Mouse (Mus musculus): ENCODE results near the gene Cfap58.

Gene Cfap58

DNA sequence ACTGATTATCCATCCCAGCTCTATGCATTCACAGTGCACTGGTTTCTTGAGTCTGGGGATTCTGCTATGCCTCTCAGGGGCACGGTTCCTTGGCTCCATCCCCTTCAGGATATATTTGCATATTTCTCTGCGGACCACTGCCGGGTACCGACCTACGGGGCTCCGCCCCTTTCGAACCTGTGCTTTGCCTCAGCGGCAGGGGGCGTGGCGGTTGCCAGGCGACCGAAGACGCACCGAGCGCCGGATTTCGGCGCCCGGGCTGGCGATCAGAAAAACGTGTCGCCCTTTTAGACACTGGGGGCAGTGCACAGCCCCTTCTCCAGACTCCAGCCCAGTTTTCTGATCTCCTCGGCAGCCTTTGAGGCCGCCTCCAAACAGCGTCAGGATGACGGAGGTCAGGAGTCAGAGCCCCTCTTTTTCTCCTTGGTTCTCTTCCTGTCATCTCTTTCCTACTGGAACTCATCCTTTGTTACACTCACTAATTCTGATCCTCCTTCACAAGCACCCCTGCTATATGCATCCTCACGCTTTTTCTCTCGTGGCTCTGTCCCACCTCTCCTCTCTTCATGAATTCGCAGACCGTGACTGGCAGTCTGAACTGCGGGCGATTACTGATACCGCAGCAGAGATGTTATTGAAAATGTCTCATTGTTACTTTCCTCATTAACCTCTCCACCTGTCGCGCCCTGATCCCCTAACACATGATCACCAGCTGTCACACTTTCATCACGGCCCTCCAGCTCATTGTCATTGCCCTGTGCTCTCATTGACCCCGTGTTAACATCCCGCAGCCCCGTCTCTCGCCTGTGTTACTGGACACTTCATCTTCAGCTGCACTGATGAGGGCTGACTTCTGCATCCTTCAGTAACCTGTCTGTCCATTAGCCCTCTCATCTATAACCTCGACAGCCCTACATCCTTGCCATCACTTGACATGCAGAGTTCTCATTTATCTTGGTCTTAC is at the start of gene Cfap58:
Gene Cfap58, plus strand, starts transcription at position 233 of the 964 bp plus-strand sequence.
- no peak for DNase-seq (ENCODE audit: low spot score in 2 of 2)

DNA sequence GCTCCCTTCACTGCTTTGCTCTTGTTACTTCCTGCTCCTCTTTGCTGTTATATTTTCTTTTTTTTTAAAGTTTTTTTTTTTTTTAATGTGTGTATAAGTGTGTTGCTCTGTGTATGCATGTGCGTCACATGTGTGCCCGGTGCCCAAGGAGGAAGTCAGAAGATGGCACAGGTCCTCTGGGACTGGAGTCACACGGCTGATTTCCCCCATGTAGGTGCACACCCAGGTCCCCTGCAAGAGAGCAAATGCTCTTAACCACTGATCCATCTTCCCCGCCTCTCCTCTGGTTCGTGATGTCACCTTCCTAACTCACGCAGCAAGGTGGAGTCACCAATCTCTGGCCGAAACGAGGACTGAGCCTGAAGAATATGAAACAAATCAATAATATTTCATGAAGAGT is 49.4 kb upstream of the Cfap58 start:
- no peak for DNase-seq (ENCODE audit: low spot score in 2 of 2)

DNA sequence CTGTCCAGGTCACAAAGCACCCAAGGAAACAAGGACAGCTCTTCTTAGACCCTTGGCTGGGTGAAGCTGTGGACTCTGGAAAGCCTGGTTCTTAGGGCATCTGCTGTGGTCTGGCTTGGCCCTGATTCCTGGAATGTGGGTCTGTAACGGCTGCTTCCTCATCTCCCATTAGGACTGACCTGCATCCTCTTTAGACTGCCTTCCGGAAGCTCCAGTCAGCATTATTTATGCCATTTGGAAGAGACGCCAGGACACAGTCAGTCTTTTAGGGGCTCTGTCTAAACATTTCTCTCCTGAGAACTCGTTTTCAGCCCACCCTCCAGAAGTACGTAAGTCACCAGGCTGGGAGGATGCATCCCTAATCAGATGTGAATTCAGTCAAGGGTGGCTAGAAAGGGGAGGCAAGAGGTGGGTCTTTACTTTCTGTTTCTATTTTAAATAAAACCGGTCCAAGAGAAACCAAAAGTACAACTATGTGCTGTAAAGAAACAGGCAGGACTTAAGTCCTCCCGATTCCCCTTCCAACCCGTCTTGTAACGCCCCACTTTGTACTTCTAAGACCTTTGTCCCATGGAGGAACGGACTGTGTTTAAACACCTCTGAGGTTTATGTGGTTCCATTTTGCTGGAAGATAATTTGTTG is 46.9 kb upstream of the Cfap58 start:
- DNase-seq (ENCODE audit: low spot score in 2 of 2): no peak

DNA sequence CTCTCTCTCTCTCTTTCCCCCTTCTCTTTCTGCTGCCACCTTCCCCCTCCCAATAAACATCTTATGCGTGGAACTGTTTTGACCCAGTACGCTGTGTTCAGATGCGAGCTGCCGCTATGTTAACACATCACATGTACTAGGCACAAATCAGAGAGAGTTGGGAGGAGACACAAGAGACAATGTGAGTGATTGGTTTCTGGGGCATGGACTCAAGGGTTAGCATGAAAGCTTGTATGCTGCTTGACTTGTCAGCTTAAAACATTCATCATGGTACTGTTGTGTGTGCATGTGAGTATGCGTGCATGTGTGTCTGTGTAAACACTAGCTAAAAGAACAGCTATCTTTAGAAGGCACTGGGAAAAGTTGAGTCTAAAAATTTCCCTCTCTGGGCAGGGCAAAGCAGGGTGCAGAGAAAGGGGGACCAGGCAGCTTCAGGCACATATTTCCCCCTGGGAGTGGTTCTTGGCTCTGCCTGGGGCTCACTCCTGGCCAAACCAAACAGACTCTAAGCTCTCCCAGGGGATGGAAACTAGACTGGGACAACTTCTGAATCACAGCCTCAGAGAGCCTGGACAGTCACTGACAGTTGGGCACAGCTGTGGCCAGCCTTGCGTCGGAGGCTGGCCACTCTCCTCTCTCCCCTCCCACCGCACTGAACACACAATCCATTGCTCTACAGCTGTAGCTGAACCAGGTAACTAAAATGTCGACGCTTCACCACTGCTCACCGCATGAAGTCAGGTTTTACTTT is 45.7 kb upstream of the Cfap58 start:
- no peak for DNase-seq (ENCODE audit: low spot score in 2 of 2)

DNA sequence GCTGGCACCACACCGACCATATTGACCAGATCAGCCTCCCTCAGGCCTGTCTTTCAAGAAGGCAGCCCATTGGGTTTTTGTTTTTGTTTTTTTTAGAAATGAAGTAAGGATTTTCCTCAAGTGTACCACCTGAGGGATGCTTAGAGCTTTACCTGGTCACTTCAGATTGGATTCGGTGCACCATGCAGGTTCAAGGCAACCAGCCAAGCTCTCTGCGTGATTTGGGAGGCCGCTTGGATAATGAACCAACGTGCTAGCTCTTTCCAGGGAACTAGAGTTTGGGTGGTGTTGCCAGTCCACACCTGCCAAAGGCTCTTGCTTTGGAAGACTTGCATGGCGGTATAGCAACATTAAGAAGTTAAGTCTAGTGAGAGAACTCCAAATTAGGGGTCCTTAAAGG is 44.4 kb upstream of the Cfap58 start:
- DNase-seq (ENCODE audit: low spot score in 2 of 2): no peak

DNA sequence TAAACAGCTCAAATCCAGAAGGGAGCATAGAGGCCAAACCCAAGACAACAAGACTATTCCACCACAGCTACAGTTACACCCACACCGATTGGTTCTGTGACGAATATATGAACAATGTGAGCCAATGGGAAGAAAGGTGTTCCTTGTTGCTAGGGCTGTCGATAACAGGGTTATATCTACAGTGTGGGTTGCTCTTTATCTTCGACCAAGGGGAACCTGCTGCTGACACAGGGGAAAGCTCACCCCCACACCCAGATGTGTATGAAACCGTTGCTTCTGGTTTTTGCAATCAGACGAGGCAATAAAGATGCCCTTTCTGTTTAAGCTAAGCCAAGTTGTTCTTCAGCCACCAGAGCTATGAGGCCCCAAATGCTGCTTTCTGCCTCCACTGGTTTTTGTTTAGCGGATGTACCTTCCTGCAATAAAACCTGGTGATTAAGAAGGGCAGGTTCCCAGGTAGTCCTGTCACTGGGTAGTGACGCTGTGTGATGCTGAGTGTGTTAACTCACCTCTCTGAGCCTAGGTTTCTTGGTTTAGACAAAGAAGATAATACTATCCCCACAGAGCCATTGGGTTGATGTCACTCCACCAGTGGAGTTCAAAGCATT is 38.9 kb upstream of the Cfap58 start:
- DNase-seq (ENCODE audit: low spot score in 2 of 2): no peak

DNA sequence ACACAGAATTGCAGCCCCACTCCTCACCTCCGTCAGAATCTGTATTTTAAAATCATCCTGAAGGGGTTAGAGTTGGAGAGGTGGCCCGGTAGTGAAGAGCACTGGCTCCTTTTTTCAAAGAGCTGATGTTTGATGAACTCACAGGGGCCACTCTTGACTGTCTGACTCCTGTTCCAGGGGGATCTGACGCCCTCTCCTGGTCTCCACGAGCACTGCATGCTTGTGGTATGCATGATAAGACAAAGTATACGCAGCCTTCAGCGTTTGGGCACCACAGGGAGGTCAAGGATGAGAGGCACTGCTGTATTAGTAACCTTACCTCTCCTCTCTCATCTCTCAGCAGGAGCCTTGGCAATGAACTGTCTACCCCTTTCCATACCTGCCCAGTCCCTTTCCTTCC is 37.5 kb upstream of the Cfap58 start:
- no peak for DNase-seq (ENCODE audit: low spot score in 2 of 2)

DNA sequence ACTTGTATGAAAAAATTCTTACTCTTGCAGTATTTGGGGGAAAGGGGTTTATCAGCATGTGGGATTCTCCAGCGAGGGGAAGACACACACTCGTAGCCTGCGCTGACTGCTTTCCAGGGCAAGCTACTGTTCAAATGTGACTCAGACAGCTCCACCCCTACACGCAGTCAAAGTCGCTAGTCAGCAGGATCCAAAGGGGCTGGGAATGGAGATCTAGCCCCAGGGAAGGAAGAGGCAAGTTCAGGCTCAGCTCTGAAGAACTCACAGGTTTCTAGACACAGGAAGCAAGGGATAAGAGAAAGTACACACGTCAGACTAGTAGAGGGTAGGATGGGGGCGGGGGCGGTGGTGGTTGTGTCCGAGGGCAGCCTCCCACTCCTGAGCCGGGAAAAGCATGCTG is 36.9 kb upstream of the Cfap58 start:
- DNase-seq (ENCODE audit: low spot score in 2 of 2): no peak

DNA sequence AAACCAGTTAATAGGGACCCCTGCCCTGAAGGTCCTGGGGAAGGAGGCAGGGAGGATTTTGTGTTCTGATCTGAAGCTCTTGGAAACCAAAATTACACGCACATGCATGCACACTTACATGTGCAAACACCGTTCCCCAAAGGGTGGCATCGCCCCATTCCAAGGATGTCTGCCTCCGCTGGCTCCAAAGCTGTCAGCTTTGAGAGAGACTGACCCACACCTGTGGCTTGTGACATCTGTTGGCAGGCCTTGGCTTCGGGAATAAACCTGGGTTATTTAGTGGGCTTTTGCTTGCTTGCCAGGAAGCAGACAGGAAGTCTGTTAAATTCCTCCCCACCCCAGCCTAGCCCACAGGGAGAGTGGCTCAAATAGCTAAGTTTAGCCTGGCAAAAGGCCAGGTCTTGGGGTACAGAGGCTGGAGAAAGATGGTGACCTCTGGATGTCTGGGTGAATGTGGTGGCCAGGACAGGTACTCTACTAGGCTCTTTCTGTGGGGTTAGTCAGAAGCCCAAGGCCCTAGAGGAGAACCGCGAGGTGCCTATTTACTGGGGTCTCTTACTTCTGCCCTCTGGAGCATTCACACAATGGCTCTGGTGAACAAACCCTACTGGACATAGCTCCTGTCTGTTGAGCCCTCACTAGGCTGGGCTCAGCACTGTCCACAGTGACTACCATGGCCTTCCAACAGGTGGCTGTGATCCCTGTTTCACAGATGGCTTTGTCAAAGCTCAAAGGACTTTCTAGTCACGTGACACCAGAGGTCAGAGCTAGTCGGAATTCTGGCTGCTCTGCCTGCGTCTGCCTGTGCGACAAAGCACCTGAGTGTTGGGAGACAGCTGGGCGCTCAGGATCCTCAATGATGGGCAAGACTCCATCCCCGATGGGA is 34.9 kb upstream of the Cfap58 start:
- no peak for DNase-seq (ENCODE audit: low spot score in 2 of 2)

DNA sequence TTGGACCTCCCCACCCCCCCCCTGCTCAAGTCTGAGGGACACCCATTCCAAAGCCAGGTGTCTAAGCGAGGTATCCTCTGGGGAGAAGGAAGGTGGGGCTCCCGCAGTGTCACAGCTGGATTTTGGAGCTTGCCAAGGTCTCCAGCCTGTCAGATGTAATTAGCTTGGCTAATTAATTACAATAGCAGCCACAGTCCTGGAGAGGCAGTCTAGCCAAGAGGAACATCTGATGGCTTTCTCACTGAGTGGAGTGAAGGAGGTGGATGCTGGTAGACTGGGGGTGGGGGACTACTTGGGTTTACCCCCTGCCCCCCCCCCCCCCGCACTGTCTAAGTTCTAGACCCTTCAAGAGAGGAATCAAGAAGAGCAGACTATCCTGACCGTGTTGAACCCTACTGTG is 33.8 kb upstream of the Cfap58 start:
- DNase-seq (ENCODE audit: low spot score in 2 of 2): no peak

DNA sequence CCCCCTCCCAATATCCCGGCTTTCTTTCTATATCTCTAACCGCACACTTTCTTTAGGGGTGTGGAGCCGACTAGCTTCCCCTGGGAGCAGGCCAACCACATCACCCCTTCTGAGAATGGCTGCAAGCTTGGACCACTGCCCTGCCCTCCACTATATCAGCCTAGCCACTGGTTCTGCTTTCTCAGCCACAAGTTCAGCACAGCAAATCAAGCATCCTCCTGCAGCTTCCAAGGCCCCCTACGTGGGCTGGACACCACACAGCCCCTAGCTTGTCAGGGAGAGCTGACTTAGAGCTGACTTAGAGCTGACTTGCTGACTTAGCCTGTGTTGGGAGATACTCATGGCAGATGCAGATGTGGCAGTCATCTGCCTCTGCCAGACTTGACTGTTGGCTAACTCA is 32.4 kb upstream of the Cfap58 start:
- DNase-seq (ENCODE audit: low spot score in 2 of 2): no peak

DNA sequence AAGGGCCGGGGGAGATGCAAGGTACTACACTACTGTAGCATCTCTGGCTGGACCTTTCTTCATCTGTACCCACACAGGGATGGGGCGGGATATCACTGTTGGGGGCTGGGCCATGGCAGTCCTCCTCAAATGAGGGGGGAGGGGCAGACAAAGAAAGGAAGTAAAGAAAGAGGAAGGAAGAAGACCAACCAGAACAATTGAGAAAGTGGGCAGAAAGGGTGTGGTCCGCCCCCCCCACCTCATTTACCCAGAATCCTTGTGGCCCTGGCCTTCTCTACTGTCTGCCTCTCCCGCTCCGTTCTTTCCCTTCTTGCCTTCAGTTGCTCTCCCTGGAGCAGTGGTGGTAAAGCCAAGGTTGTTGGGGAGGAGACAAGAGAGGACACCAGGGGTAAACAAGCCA is 31.9 kb upstream of the Cfap58 start:
- no peak for DNase-seq (ENCODE audit: low spot score in 2 of 2)

DNA sequence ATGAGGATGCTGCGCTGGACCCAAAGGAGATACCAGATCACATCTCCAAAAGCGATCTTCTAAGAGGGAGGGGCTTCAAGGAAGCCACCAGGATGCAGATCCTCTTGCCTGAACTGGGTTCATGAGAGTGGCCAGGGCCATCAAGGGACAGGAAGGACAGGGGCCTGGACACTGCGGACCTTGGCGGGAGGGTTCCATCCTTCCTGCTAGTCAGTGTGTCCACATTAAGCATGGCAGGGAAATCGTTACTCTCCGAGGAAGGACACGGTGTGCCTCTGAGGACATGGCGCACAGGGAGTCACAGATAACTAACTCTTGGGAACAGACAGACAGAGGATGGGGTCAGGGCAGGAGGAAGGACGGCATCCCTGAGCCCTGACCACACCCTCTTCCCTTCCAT is 29.9 kb upstream of the Cfap58 start:
- no peak for DNase-seq (ENCODE audit: low spot score in 2 of 2)

DNA sequence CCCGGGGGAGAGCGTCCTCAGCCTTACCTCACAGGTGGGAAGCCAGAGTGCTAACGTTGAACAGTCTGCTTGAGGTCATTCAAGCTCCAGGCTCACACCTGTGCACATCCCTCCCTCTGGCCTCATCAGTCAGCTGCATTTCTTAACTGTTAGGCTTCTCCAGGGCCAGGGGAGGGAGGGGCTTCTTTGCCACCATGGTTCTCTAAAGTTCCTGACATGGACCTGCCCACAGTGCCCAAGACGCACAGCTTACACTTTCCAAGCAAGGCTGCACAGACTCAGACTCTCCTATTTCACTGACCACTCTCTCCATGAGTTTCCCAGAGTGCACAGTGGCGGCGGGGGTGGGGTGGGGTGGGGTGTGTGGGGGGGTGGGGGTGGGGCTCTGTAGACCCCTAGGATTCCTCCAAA is 28.5 kb upstream of the Cfap58 start:
- no peak for DNase-seq (ENCODE audit: low spot score in 2 of 2)

DNA sequence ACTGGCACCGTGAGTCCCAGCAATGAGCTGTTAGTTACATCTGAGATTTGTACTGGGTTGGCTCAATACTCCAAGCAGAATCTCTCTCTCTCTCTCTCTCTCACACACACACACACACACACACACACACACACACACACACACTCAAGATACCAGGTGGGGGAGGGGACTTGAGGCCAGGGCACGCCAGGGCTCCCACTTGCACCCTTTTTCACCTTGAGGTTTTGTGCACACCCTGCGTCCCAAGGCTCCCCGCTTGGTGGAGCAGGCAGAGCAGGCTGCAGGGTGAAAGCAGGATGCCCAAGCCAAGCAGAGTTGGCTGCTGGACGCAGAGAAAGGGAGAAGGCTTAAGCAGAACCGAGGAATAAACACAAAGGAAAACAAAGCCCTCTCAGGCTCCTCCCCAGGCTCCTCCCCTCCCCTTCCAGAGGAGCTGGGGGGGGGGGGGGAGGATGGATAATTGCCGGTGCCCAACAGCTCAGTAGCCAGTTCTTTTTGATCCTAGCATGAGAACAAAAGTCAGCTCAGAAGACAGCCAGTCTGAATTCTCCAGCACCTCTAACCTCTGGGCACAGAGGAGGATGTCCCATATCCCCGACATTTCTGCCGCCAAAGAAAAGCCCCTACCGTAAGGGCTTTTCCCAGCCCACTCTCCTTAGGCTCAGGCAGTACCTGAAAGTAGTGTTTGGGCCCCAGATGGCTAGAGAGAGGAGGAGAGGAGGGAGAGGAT is 27.9 kb upstream of the Cfap58 start:
- DNase-seq (ENCODE audit: low spot score in 2 of 2): no peak

DNA sequence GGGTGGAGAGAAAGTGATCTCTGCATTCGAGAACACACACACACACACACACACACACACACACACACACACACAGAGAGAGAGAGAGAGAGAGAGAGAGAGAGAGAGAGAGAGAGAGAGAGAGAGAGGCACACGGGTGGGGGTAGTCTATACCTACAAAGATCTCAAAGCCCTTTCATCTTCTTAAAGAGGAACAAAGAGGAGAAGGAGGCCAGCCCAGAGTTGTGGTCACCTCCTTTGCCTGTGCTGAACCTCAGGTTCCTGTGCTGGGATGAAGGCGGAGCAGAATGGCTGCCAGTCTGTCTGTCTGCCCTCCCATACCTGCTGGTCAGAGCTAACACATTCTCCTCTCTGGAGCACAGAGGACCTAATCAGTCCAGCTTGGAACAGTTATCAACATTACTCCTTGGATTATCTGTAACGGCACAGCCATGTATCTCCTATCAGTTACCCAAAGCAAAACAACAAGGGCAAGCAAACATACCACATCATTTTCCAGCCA is 27.3 kb upstream of the Cfap58 start:
- no peak for DNase-seq (ENCODE audit: low spot score in 2 of 2)

DNA sequence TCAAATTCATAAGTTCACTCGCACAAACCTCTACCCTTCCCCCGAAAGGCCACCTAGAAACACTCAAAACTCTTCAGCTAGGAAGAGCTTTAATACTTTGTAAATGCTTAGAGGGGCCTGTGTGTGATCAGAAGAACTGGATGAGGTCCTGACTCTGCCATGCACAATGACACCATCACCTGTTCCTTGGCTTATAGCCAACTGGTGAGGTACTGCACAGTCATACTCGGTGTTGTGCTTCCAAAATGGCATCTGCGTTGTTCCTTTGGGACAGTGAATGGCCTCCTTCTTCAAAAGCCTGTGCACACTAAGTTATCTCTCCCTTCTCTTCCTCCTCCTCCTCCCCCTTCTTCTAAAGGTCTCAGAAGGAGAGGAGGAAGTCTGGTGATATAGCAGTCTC is 26.7 kb upstream of the Cfap58 start:
- no peak for DNase-seq (ENCODE audit: low spot score in 2 of 2)

DNA sequence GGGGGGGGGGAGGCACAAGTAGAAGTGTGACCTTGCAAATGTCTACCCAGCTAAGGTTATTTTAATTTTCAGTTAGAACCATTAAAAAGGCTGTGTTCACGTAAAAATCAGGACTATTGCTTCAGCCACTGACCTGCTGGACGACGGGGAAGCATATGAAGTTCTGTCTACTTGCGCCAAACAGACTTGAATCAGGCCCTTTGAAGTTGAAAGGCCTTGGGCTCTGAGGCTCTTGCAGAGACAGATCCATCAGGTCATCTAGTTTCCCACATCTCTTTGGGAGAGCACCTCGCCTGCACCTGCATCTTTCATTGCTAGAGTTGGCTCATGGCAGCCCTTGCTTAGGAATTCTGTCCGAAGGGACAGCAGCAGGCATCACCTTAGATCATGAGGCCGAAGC is 24.1 kb upstream of the Cfap58 start:
- no peak for DNase-seq (ENCODE audit: low spot score in 2 of 2)

DNA sequence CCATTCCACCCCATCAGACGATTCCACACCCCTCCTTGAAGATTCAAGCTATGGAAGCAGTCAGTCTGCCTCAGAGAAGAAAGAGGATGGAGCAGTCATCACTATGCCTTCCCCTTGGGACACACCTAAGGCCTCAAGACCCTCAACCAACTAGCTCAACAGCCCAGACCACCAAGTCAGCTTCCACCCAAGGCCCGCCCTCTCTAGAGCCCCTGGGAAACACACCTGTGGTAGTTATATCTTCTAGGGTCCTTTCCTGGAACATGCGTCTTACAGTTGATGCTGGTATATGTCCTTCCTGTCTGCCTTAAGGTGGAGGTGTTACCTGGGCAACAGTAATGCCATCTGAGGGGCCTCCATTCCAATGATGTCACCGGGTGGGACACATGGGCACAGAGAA is 23.3 kb upstream of the Cfap58 start:
- no peak for DNase-seq (ENCODE audit: low spot score in 2 of 2)

DNA sequence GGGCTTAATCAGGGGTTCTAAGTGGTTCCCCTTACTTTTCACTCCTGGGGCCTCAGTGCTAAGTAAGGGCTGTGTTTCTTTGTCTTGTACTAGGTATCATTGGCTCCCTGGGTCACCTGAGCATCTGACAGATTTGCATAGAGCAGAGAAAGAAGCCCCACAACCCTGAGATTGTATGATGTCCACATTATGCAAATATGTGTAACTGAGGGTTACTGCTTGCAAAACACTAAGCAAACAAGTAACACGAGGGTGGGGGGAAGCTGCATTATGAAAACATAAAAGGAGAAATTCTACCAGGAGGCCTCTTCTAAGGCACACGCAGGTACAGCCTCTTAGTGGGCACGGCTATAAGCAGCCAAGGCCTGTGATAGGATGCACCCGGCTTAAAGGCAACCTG is 22.2 kb upstream of the Cfap58 start:
- DNase-seq (ENCODE audit: low spot score in 2 of 2): no peak
